Mouse (Mus musculus) A20 (cell line): ENCODE measurements around the gene Gmcl1.

Experiments
- DNase-seq: peaks from one replicate; pipeline ENCODE4 v3.0.0-alpha.2; 2011; ENCODE audit warnings: low read depth, low spot score

Gmcl1 gene

DNA sequence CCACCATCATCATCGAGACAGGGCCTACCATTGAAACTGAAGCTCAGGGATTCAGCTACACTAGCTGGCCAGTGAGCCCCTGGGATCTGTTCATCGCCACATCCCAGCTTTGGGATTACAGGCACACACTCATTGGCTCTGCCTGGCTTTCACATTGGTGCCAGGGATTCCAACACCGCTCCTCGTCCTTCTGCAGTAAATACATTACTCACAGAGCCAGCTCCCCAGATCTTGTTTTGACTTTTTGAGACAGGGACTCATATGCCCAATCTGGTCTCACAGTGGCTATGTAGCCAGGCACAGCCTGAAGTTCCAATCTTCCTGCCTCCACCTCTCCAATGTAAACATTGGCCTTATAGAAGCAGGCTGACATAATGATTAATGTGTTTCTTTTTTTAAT is 3.1 kb upstream of the Gmcl1 start:
- no peak for DNase-seq

DNA sequence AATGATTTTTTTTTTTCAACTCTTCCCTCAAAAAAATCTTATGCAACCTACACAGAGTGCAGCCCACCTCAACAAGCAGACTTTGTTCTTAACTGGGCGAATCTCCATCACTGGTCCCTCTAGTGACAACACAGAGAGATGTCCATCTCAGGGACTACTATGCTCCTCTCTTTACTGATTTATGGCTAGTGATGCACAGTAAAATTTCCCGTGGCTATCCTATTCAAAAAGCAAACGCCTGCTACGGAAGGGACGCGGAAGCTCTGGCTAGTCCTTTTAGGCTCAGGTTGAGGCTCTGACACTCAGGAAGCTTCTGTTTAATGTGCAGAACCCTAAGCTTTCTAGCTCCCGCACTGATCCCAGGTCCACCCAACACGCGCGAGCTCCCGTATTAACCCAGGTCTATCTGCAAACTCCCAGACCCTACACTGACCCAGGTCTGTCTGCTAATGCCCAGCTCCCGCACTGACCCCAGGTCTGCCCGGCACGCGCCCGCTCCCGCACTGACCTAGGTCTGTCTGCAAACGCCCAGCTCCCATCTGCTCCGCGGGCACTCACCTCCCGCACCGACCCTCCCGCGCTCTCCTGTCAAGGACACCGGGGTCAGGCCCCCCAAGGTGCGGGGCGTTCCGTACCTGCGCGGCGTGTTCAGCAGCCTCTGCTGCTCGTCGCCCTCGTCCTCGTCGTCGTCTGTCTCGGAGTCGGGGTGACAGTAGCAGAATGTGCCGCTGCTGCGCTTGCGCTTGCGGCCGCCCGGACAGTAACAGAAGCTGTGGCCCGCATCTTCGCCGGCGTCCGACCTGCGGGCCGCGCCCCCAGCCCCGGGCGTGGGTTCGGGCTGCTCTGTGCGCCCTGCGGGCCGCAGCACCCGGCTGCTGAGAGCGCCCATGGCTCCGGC is 658 bp downstream of the Gmcl1 start:
- peak; percentile 53 for DNase-seq

DNA sequence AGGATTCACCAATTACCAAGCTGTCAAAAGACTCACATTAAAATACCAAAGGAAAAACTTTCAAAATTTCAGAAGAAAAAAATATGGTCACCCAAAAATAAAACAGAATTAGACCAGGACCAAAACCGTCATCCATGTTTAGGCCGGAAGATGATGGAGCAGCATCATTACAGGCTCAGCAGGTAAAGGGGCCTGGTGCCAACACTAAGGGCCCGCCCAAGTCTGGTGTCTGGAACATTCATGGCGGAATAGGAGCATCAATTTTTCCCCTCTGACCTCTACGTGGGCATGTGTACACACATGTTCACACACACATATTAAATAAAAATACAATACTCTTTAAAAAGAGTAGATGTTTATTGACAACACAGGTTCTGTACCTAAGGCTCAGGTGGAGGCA is 4.5 kb downstream of the Gmcl1 start:
- no peak for DNase-seq

- no peak for DNase-seq
Measured at GRCm38 (mm10) chr6:86721977-86722376, 11.2 kb downstream of the Gmcl1 start.

GRCm38 (mm10) chr6:86708072-86708774 is 25.0 kb downstream of the Gmcl1 start:
- DNase-seq = no peak

DNA sequence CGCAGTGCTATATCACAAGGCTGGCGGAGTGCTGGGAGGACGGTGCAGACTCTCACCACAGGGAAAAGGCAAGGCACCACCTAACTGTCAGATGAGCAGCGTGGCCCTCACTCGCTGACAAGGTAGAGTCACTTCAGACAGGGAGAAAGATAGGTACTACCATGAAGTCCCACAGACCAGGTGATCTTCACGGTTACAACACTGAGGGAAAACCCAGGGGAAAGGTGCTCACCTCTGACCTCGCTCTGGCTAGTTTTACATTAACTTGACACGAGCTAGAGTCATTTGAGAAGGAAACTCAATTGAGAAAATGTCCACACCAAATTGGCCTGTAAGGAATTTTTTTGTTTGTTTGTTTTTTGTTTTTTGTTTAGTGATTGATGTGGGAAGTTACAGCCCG is 30.6 kb downstream of the Gmcl1 start:
- DNase-seq = no peak

GRCm38 (mm10) chr6:86697903-86698302 is 35.3 kb downstream of the Gmcl1 start:
- DNase-seq = no peak

DNA sequence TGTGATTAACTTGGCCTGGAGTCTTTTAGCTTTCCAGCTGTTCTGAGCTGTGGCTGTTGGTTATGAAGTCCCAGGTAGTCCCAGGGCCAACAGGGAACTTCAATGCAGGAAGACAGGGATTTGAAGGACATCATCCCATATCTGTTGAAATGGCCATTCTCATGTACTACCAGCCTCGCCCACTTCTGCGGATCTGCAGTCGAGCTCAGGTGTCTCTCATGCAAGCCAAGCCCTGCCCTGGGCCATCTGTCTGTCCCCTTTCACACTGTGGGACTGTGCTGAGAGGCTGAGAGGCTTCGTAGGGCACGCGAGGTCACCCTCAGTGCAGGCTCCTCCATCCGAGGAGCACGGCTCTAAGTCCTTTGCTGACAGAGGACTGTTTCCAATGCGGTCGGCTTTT is 37.0 kb downstream of the Gmcl1 start:
- DNase-seq = no peak

DNA sequence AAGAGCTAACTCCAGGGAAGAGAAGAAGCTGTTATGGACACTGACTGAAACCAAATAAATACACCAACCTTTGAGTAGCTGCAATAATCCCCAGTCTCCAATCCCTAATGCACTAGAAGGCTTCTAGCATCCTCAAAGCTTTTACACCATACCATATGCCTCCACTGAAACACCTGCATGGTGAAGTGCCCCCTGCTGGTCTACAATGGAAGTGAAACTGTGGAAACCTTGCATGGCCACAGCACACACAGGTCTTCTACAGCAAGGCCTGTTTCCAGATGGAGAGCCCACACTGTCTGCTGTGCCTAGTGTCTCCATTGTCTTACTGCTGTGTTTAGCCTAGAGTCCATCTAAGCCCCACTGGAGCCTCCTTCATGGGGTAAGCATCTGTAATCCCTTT is 38.7 kb downstream of the Gmcl1 start:
- peak; percentile 72 for DNase-seq

DNA sequence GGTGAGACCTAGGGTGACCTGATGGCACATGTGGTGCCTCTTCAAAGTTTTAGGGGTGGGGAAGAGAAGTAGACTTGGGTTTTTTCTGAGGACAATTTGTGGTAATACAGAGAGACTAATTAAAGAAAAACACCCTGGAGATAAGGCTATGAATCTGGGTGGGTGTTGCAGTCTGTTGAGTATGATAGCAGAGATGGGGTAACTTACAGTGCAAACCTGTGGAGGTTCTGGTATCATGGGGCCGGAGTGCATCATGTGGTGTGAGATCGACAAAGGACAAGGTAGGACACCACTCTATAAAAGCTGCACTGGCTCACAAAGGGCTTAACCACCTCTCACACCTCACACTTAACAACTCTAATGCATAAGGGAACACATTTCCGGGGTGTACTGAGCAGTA is 43.5 kb downstream of the Gmcl1 start:
- no peak for DNase-seq

GRCm38 (mm10) chr6:86686971-86687370 is 46.2 kb downstream of the Gmcl1 start:
- no peak for DNase-seq

- DNase-seq = no peak
Measured at GRCm38 (mm10) chr6:86684655-86685011, 48.5 kb downstream of the Gmcl1 start.

GRCm38 (mm10) chr6:86683872-86684654 is 49.1 kb downstream of the Gmcl1 start, which contains the start of gene Snrnp27:
TSS of gene Snrnp27 (minus strand) at chr6:86684522.
- peak; percentile 95 for DNase-seq

- no peak for DNase-seq
Measured at GRCm38 (mm10) chr6:86681289-86681688, 51.9 kb downstream of the Gmcl1 start.

GRCm38 (mm10) chr6:86678341-86678740 is 54.8 kb downstream of the Gmcl1 start:
- peak; percentile 33 for DNase-seq

DNA sequence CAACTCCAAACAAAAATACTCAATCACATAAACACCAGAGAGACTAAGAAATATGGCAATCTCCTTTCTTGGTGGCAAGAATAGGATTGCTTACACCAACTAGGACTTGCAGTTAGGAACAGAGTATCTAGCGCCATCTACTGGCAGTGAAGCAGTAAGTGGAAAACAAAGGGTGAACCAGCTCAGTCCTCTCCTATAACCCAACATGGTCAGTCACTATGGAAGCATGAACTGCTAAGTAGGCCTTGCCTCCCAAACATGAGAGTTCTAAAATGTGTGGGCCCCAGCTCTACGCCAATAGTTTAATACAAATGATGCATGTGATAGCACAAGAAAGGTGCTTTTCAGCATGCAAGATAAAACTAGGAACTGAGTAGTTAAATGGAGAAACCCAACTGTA is 62.3 kb downstream of the Gmcl1 start:
- peak; percentile 76 for DNase-seq

- DNase-seq = peak; percentile 100
Measured at GRCm38 (mm10) chr6:86669240-86669727, 63.9 kb downstream of the Gmcl1 start.

GRCm38 (mm10) chr6:86668580-86669239 is 64.5 kb downstream of the Gmcl1 start, which contains the start of gene Mxd1:
TSS of gene Mxd1 (minus strand) at chr6:86669161.
- DNase-seq = no peak

GRCm38 (mm10) chr6:86667061-86667460 is 66.1 kb downstream of the Gmcl1 start:
- DNase-seq = peak; percentile 19

GRCm38 (mm10) chr6:86665560-86666307 is 67.4 kb downstream of the Gmcl1 start:
- peak; percentile 87 for DNase-seq

DNA sequence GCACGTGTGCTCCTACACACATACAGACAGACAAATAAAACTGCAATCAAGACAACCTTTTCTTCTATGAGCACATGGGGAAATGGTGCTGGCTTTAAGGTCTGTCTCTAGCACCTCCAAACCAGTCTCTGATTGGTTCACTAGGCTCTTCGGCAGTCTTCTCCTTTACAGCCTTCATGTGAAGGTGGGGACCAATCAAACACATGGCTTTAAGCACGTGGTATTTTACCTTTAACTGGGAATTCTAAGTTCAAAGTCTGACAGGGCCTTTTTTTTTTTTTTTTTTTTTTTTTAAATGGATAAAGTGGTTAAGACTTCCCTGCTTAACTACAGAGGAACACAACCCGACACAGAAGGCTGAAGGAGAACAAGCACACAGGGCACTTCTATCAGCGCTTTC is 68.1 kb downstream of the Gmcl1 start:
- no peak for DNase-seq
